Mouse (Mus musculus): ENCODE measurements around the gene Vmn2r65. TPM values are rescaled to one million over a fixed set of nuclear protein-coding genes. Genes with fewer than 3 reads are reported as not detected.

The Vmn2r65 gene
- total RNA-seq (2014; rRNA removed) (not detected in 2 replicates), polyA plus RNA-seq (2015; fragmentation: Nextera tagmentation; extraction: Ambion mirVana) (not detected in 2 replicates)

DNA sequence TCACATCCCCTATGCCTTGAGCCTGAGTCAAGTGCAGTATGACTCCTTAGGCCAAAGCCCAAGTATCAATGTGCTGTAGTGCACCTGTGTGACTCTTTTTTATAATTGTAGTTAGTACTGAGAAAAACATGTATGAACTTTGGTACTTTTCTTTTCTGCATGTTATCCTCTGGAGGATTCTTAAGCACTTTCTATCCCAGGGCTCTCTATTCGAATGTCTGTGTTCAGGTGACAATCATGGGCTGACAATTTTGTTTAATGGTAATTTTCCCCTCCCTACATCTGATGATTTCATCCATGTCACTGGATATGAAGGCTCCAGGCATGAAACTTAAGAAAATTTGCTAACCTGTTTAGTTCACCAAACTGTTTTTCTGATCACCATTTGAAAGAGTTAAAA, at the start of gene Vmn2r65:
Gene Vmn2r65, minus strand, starts transcription at position 101 of the 400 bp plus-strand sequence.
- no peak within 1 kb of the TSS for H3K4me2 ChIP-seq (ENCODE audit: low read depth, low read length)
- DNase-seq (ENCODE audit: low spot score) (no peak), ATAC-seq (no peak)
- no peak within 1 kb of the TSS for H3K27ac ChIP-seq
- H3K4me3 ChIP-seq (ENCODE audit: low read length), result no peak within 1 kb of the TSS
- no peaks in the 10 kb centered on the region for H3K4me1 ChIP-seq (ENCODE audit: insufficient read depth, low read length)
- no peaks in the 10 kb centered on the region for H3K9me3 ChIP-seq (ENCODE audit: low read length)
- TF ChIP-seq CTCF (IDR thresholded peaks at IDR 0.05; ENCODE audit: low read depth), result no peak
- H3K27me3 ChIP-seq (ENCODE audit: insufficient read depth, low read length), result no peaks in the 10 kb centered on the region
- 44% methylated on average over 1 of the region's 1 CpGs for WGBS
- H3K9ac ChIP-seq (replicated peaks; ENCODE audit: low read length), result no peak within 1 kb of the TSS
- no peaks in the 10 kb centered on the region for H3K36me3 ChIP-seq (ENCODE audit: insufficient read depth, low read length)

DNA sequence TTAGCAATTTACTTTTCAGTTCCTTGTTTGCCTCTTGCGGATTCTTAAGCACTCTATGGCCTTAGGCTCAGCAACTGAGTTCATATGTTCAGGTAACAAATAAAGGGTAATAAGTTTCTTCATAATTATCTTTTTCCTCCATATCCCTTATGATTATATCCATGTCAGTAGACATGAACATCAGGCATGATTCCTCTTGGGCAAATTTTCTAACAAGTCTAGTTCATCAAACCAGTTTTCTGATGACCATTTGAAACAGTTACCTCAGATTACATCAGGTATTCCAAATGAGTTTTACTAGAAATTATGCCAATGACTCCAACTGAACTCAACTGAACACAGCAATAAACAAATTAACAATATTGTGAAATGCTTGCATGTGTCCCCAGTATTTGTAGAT, 48.3 kb upstream of the Vmn2r65 start, which contains the start of gene Vmn2r66:
Gene Vmn2r66, minus strand, starts transcription at position 101 of the 400 bp plus-strand sequence.
- H3K36me3 ChIP-seq (ENCODE audit: insufficient read depth, low read length), result no peaks in the 10 kb centered on the region
- no peak within 1 kb of the TSS for H3K27ac ChIP-seq
- no peak within 1 kb of the TSS for H3K4me3 ChIP-seq (ENCODE audit: low read length)
- H3K4me1 ChIP-seq (ENCODE audit: insufficient read depth, low read length), result no peaks in the 10 kb centered on the region
- H3K4me2 ChIP-seq (ENCODE audit: low read depth, low read length), result no peak within 1 kb of the TSS
- no peak for DNase-seq (ENCODE audit: low spot score)
- no peak for ATAC-seq
- TF ChIP-seq CTCF (IDR thresholded peaks at IDR 0.05; ENCODE audit: low read depth), result no peak
- 85% methylated on average over 1 of the region's 1 CpGs for WGBS
- H3K9me3 ChIP-seq (ENCODE audit: low read length), result no peaks in the 10 kb centered on the region
- no peaks in the 10 kb centered on the region for H3K27me3 ChIP-seq (ENCODE audit: insufficient read depth, low read length)
- no peak within 1 kb of the TSS for H3K9ac ChIP-seq (replicated peaks; ENCODE audit: low read length)

DNA sequence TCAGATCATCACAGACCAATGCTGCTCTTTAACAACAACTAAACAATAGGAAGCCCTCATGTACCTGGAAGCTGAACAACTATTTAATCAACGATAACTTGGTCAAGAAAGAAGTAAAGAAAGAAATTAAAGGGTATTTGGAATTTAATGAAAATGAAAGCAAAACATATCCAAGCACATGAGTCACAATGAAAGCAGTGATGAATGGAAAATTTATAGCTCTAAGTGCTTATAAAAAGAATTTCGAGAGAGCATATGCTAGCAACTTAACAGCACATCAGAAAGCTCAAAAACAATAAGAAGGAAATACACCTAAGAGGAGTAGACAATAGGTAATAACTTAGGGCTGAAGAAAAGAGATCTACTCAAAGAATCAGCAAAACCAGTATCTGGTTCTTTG, 32.8 kb upstream of the Vmn2r65 start:
- Histone ChIP-seq H3K27me3 (ENCODE audit: insufficient read depth, low read length) (no peaks in the 10 kb centered on the region), H3K4me1 (ENCODE audit: insufficient read depth, low read length) (no peaks in the 10 kb centered on the region), H3K9ac (replicated peaks; ENCODE audit: low read length) (no peak overlapping the region), H3K9me3 (ENCODE audit: low read length) (no peaks in the 10 kb centered on the region), H3K4me2 (ENCODE audit: low read depth, low read length) (no peak overlapping the region), H3K36me3 (ENCODE audit: insufficient read depth, low read length) (no peaks in the 10 kb centered on the region), H3K4me3 (ENCODE audit: low read length) (no peak overlapping the region), H3K27ac (no peak overlapping the region)
- TF ChIP-seq CTCF (IDR thresholded peaks at IDR 0.05; ENCODE audit: low read depth), result no peak
- ATAC-seq (no peak), DNase-seq (ENCODE audit: low spot score) (no peak)
- WGBS, result 66% methylated on average over 2 of the region's 2 CpGs

Other genes with a start within 250 kb of the Vmn2r65 start
- 0.04 TPM in 1 of 2 replicates, not detected in the other for gene Olfr291, start 110.6 kb downstream of the Vmn2r65 start, total RNA-seq (2014; rRNA removed)
- gene Olfr291, start 110.6 kb downstream of the Vmn2r65 start, polyA plus RNA-seq (2015; fragmentation: Nextera tagmentation; extraction: Ambion mirVana), result not detected in 2 replicates
- not detected in 2 replicates for gene Vmn2r66, start 48.2 kb upstream of the Vmn2r65 start, total RNA-seq (2014; rRNA removed)
- not detected in 2 replicates for gene Vmn2r66, start 48.2 kb upstream of the Vmn2r65 start, polyA plus RNA-seq (2015; fragmentation: Nextera tagmentation; extraction: Ambion mirVana)
- not detected in 2 replicates for gene Vmn2r67, start 191.9 kb upstream of the Vmn2r65 start, total RNA-seq (2014; rRNA removed)
- not detected in 2 replicates for gene Vmn2r67, start 191.9 kb upstream of the Vmn2r65 start, polyA plus RNA-seq (2015; fragmentation: Nextera tagmentation; extraction: Ambion mirVana)